ENCODE assay signal across 15 mouse cellular contexts in genomic region chr12:70359443-70359842, GRCm38 (mm10). TPM values are rescaled to one million over a fixed set of nuclear protein-coding genes. Genes with fewer than 3 reads are reported as not detected.
DNase-seq lines count a peak whose midpoint lies in the region; ATAC-seq lines count a peak whose summit lies in the region.
"Had no signal": no experiment of that assay in that cellular context is flagged by ENCODE, and none has a peak within 500 bp of the region (broad histone marks: within the 10 kb centered on the region; RNA-seq: fewer than 3 reads in every experiment).

No protein-coding gene starts in this region.

- ATAC-seq in frontal cortex, adult (ENCODE audit: low TSS enrichment): peak; percentile 35; the same call in 1 of the 2 replicates
- ATAC-seq: Patski had no signal

- DNase-seq in frontal cortex, postnatal 25 days (ENCODE audit: low spot score in 2 of 2): no peak
- DNase-seq in right cerebral cortex, adult 2 months (ENCODE audit: low spot score in 2 of 2): peak; percentile 56
- DNase-seq in right cerebral cortex, postnatal 4 days: no peak
- peak; percentile 73 to 91 for DNase-seq in layer of hippocampus, adult 18-20 months (ENCODE audit: low spot score in 2 of 2)
- no peak for DNase-seq in thymus, postnatal 25 days
- no peak for DNase-seq in heart, adult 9 months (ENCODE audit: low spot score in 2 of 2)
- DNase-seq in cerebellum, adult 18-20 months: no peak
- DNase-seq: cerebellum, adult 2 months; gastrocnemius, postnatal 10 days; kidney, adult 18-20 months; kidney, postnatal 4 days; lung, adult 2 months had no signal

RNA-seq across cellular contexts. Expression of gene Trim9, which starts 12.0 kb away (rescaled TPM):
- 100 to 1,000 TPM; 306 to 313 TPM for total RNA-seq in layer of hippocampus, adult 18-20 months (2021)
- total RNA-seq: liver, adult 2 months had no signal

Comparison
In these comparisons a context has a peak if more than half of its experiments do, and no peak if none do; other contexts are left out.
1. DNase-seq: peak in right cerebral cortex, adult 2 months (2 of 2) and layer of hippocampus, adult 18-20 months (2 of 2); none in frontal cortex, postnatal 25 days (0 of 2), right cerebral cortex, postnatal 4 days (single experiment), thymus, postnatal 25 days (single experiment), heart, adult 9 months (0 of 2) and cerebellum, adult 18-20 months (0 of 2).